Comparison of ENCODE assay signal across 26 mouse cellular contexts in the genomic region with DNA sequence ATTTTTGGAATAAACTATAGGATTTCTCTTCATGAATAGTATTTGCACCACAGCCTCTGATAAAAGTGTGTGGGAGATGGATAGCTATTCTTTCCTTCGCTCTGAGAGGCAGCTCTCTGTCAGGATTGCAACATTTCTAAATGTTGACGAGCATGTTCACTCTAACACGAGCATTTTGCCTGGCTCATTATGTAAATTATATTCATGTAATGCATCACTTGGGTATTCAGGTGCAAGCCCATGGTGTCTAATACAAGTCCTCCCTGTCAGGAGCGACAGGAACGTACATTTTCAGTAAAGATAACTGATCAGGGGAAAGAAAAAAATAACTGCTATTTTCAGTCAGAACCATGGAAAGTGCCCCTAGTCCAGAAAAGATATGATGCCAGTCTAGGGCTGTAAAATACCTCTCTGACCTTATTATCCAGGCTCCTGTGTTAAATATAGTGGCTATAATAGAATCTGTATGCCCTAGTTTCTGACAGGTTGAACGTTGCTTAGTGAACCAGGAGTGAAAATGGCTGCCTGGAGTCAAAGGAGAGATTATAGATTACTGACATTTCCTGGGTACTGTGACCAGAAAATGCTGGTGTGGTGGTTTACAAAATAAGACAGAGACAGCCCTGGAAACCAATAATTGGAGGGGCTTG.
DNase-seq lines count a peak whose midpoint lies in the region; ATAC-seq and TF ChIP-seq lines count a peak whose summit lies in the region.
"Had no signal": no experiment of that assay in that cellular context is flagged by ENCODE, and none has a peak within 500 bp of the region (broad histone marks: within the 10 kb centered on the region; RNA-seq: fewer than 3 reads in every experiment).

No protein-coding gene starts in this region.

- no peaks in the 10 kb centered on the region for H3K4me1 ChIP-seq in forebrain, embryonic 14.5 days (ENCODE audit: control insufficient read depth, insufficient read depth, low read length)
- 0 out of 2 replicates have a peak, but pooled peaks cover 4% of the 10 kb centered on the region for H3K4me1 ChIP-seq in forebrain, embryonic 12.5 days
- no peaks in the 10 kb centered on the region for H3K4me1 ChIP-seq in midbrain, embryonic 12.5 days
- H3K4me1 ChIP-seq in midbrain, embryonic 11.5 days (ENCODE audit: control insufficient read depth, insufficient read depth, low read length), result no peaks in the 10 kb centered on the region
- H3K4me1 ChIP-seq in forebrain, postnatal 0 days (ENCODE audit: insufficient read depth), result no peaks in the 10 kb centered on the region
- H3K4me1 ChIP-seq: intestine, embryonic 15.5 days; limb, embryonic 13.5 days; lung, embryonic 15.5 days had no signal

- WGBS in forebrain, embryonic 14.5 days, result 40% methylated on average over 6 of the region's 6 CpGs
- 55% methylated on average over 6 of the region's 6 CpGs for WGBS in forebrain, embryonic 12.5 days
- 65% methylated on average over 6 of the region's 6 CpGs for WGBS in midbrain, embryonic 12.5 days
- 72% methylated on average over 6 of the region's 6 CpGs for WGBS in midbrain, embryonic 11.5 days
- 34% methylated on average over 6 of the region's 6 CpGs for WGBS in forebrain, postnatal 0 days

- no peaks in the 10 kb centered on the region for H3K27me3 ChIP-seq in forebrain, embryonic 14.5 days (replicated peaks; ENCODE audit: control insufficient read depth, insufficient read depth, low read length)
- no peaks in the 10 kb centered on the region for H3K27me3 ChIP-seq in forebrain, embryonic 12.5 days
- no peaks in the 10 kb centered on the region for H3K27me3 ChIP-seq in midbrain, embryonic 12.5 days
- H3K27me3 ChIP-seq in midbrain, embryonic 11.5 days (ENCODE audit: control insufficient read depth, insufficient read depth, low read length), result no peaks in the 10 kb centered on the region
- H3K27me3 ChIP-seq in forebrain, postnatal 0 days (ENCODE audit: insufficient read depth, low read length), result no peaks in the 10 kb centered on the region
- H3K27me3 ChIP-seq: embryonic facial prominence, embryonic 13.5 days; intestine, embryonic 15.5 days; limb, embryonic 13.5 days; lung, embryonic 15.5 days; Patski had no signal

- H3K4me3 ChIP-seq in forebrain, embryonic 14.5 days (ENCODE audit: low read depth, low read length), result no peak overlapping the region
- no peak overlapping the region for H3K4me3 ChIP-seq in forebrain, embryonic 12.5 days (replicated peaks)
- H3K4me3 ChIP-seq in midbrain, embryonic 12.5 days, result no peak overlapping the region
- no peak overlapping the region for H3K4me3 ChIP-seq in midbrain, embryonic 11.5 days (ENCODE audit: low read depth, low read length)
- H3K4me3 ChIP-seq in forebrain, postnatal 0 days (ENCODE audit: low read depth, low read length), result no peak overlapping the region
- H3K4me3 ChIP-seq: embryonic facial prominence, embryonic 13.5 days; erythroblast, embryonic 14.5 days; intestine, embryonic 15.5 days; layer of hippocampus, adult 2 months; left cerebral cortex, adult 2 months; limb, embryonic 13.5 days; lung, embryonic 15.5 days had no signal

- no peaks in the 10 kb centered on the region for H3K36me3 ChIP-seq in forebrain, embryonic 14.5 days (ENCODE audit: control insufficient read depth, insufficient read depth, low read length)
- H3K36me3 ChIP-seq in forebrain, embryonic 12.5 days (replicated peaks), result no peaks in the 10 kb centered on the region
- no peaks in the 10 kb centered on the region for H3K36me3 ChIP-seq in midbrain, embryonic 12.5 days
- H3K36me3 ChIP-seq in midbrain, embryonic 11.5 days (ENCODE audit: control insufficient read depth, insufficient read depth, low read length), result no peaks in the 10 kb centered on the region
- no peaks in the 10 kb centered on the region for H3K36me3 ChIP-seq in forebrain, postnatal 0 days (ENCODE audit: insufficient read depth)
- H3K36me3 ChIP-seq: embryonic facial prominence, embryonic 13.5 days; intestine, embryonic 15.5 days; limb, embryonic 13.5 days; lung, embryonic 15.5 days had no signal

- H3K27ac ChIP-seq in forebrain, embryonic 14.5 days (ENCODE audit: low read depth, low read length), result no peak overlapping the region
- H3K27ac ChIP-seq in forebrain, embryonic 12.5 days, result no peak overlapping the region
- no peak overlapping the region for H3K27ac ChIP-seq in midbrain, embryonic 12.5 days (replicated peaks)
- H3K27ac ChIP-seq in midbrain, embryonic 11.5 days (ENCODE audit: low read depth, low read length), result no peak overlapping the region
- H3K27ac ChIP-seq in forebrain, postnatal 0 days (ENCODE audit: low read depth, low read length), result no peak overlapping the region
- H3K27ac ChIP-seq: embryonic facial prominence, embryonic 13.5 days; intestine, embryonic 15.5 days; layer of hippocampus, adult 2 months; left cerebral cortex, adult 2 months; limb, embryonic 13.5 days; lung, embryonic 15.5 days had no signal

- ATAC-seq in forebrain, embryonic 14.5 days, result no peak
- ATAC-seq in forebrain, embryonic 12.5 days (ENCODE audit: low FRiP score), result no peak
- ATAC-seq in midbrain, embryonic 12.5 days (ENCODE audit: low FRiP score, low read depth), result 0 out of 2 replicates have a peak, but pooled peaks have one; percentile 27
- ATAC-seq in midbrain, embryonic 11.5 days (ENCODE audit: low FRiP score), result no peak
- no peak for ATAC-seq in forebrain, postnatal 0 days
- ATAC-seq in monocyte, adult 5-6 weeks (replicated peaks; ENCODE audit: insufficient number of reproducible peaks, low FRiP score, low TSS enrichment, poor library complexity, severe bottlenecking), result no peak
- ATAC-seq: hindbrain, embryonic 16.5 days; intestine, embryonic 15.5 days; Patski had no signal

- TF ChIP-seq CTCF in forebrain, postnatal 0 days (IDR thresholded peaks at IDR 0.05; ENCODE audit: low read depth), result no peak

- DNase-seq in forebrain, embryonic 14.5 days (ENCODE audit: low spot score), result peak; percentile 37
- DNase-seq in midbrain, embryonic 11.5 days (ENCODE audit: low spot score, missing footprints), result no peak
- peak; percentile 11 for DNase-seq in forebrain, postnatal 0 days
- DNase-seq in B cell, adult 2 months, result no peak
- DNase-seq: adrenal gland, postnatal 10 days; cerebellum, adult 11-12 months; cerebellum, adult 9-11 months; gastrocnemius, postnatal 14 days; kidney, adult 2 months; kidney, postnatal 36 days; right cerebral cortex, postnatal 25 days; spleen, adult 18-20 months; thymus, postnatal 14 days had no signal

- no peaks in the 10 kb centered on the region for H3K9me3 ChIP-seq in forebrain, embryonic 14.5 days (replicated peaks; ENCODE audit: control insufficient read depth, low read length)
- no peaks in the 10 kb centered on the region for H3K9me3 ChIP-seq in forebrain, embryonic 12.5 days
- no peaks in the 10 kb centered on the region for H3K9me3 ChIP-seq in midbrain, embryonic 12.5 days
- H3K9me3 ChIP-seq in midbrain, embryonic 11.5 days (ENCODE audit: control insufficient read depth, low read length), result no peaks in the 10 kb centered on the region
- no peaks in the 10 kb centered on the region for H3K9me3 ChIP-seq in forebrain, postnatal 0 days (ENCODE audit: low read length)
- H3K9me3 ChIP-seq: embryonic facial prominence, embryonic 13.5 days; intestine, embryonic 15.5 days; limb, embryonic 13.5 days; lung, embryonic 15.5 days had no signal

- no peak overlapping the region for H3K9ac ChIP-seq in forebrain, embryonic 14.5 days (ENCODE audit: low read length)
- H3K9ac ChIP-seq in forebrain, embryonic 12.5 days, result no peak overlapping the region
- no peak overlapping the region for H3K9ac ChIP-seq in midbrain, embryonic 12.5 days (replicated peaks)
- no peak overlapping the region for H3K9ac ChIP-seq in midbrain, embryonic 11.5 days (ENCODE audit: low read length)
- no peak overlapping the region for H3K9ac ChIP-seq in forebrain, postnatal 0 days
- H3K9ac ChIP-seq: embryonic facial prominence, embryonic 13.5 days; intestine, embryonic 15.5 days; limb, embryonic 13.5 days; lung, embryonic 15.5 days had no signal

- H3K4me2 ChIP-seq in forebrain, embryonic 14.5 days (ENCODE audit: low read length), result no peak overlapping the region
- H3K4me2 ChIP-seq in forebrain, embryonic 12.5 days, result no peak overlapping the region
- H3K4me2 ChIP-seq in midbrain, embryonic 12.5 days (replicated peaks), result no peak overlapping the region
- no peak overlapping the region for H3K4me2 ChIP-seq in midbrain, embryonic 11.5 days
- no peak overlapping the region for H3K4me2 ChIP-seq in forebrain, postnatal 0 days (ENCODE audit: low read depth)
- H3K4me2 ChIP-seq: embryonic facial prominence, embryonic 13.5 days; intestine, embryonic 15.5 days; limb, embryonic 13.5 days; liver, embryonic 11.5 days; lung, embryonic 15.5 days had no signal

Comparison
In these comparisons a context has a peak if more than half of its experiments do, and no peak if none do; other contexts are left out.
1. DNase-seq: peak in forebrain, embryonic 14.5 days (single experiment) and forebrain, postnatal 0 days (single experiment); none in midbrain, embryonic 11.5 days (single experiment) and B cell, adult 2 months (0 of 2).